In the genomic region with DNA sequence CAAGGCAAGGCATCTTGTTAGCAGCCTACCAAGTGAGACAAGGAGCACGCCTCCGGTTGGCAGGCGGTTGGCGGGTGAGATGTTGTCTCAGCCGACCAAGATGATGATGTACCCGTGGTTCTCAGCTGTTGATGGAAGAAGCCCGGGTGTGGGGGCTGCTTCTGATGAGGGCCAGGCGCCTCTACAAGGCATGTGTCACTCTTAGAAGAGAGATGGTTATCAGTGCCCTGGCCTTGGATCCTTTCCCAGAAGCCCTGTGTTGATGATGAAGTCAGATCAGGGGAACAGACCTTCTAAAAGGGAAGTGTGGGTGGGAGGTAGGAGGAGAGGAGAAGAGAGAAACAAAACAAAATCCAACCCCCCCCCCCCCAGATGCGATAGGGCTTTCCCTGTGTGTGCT, we compare ENCODE assay signal across 8 mouse cellular contexts. TPM values are rescaled to one million over a fixed set of nuclear protein-coding genes. Genes with fewer than 3 reads are reported as not detected.
DNase-seq lines count a peak whose midpoint lies in the region.

No protein-coding gene starts in this region.

- DNase-seq in heart, adult 11 months = peak; percentile 97
- no peak for DNase-seq in heart, postnatal 25 days (ENCODE audit: low spot score)
- peak; percentile 56 for DNase-seq in c-Kit-positive CD71-negative TER-119-negative erythroid progenitor cells, embryonic 14.5 days (ENCODE audit: low read depth)
- DNase-seq in heart, postnatal 4 days = peak; percentile 37
- DNase-seq in left cerebral cortex, postnatal 36 days (ENCODE audit: low spot score in 2 of 2) = peak; percentile 76 to 79
- DNase-seq in natural killer cell, adult 2 months (ENCODE audit: low spot score in 2 of 2) = peak; percentile 80 to 87
- DNase-seq in gastrocnemius, adult 8-10 months (ENCODE audit: low spot score in 2 of 2) = no peak
- no peak for DNase-seq in retina, embryonic 14.5 days (ENCODE audit: low spot score)

- intact Hi-C loops in heart, postnatal 25 days (cut with DNase I) = loop anchor here (2.0 kb wide), 1 partner anchor 16 kb away; no protein-coding TSS in a partner anchor
- intact Hi-C loops in left cerebral cortex, postnatal 36 days (cut with DNase I) = loop anchor here (1.0 to 5.0 kb wide), 2 partner anchors 45 to 58 kb away; no protein-coding TSS in a partner anchor

RNA-seq across cellular contexts. Expression of a gene that starts 19.1 kb away (rescaled TPM):
- 1 to 10 TPM; 2.8 to 3.4 TPM for total RNA-seq in heart, postnatal 25 days (2021)
- total RNA-seq in heart, postnatal 4 days (2021) = 1 to 10 TPM; 3.6 to 5.2 TPM
- total RNA-seq in left cerebral cortex, postnatal 36 days (2021) = 10 to 100 TPM; 29.9 to 33.3 TPM
- total RNA-seq in gastrocnemius, adult 8-10 months (2022) = 1 to 10 TPM in 3 of 4 experiments, under 1 TPM in 1; 0.61 to 1.5 (median 1.2) TPM

Comparison
In these comparisons a context has a peak if more than half of its experiments do, and no peak if none do; other contexts are left out.
1. DNase-seq: peak in heart, adult 11 months (single experiment), c-Kit-positive CD71-negative TER-119-negative erythroid progenitor cells, embryonic 14.5 days (single experiment), heart, postnatal 4 days (single experiment), left cerebral cortex, postnatal 36 days (2 of 2) and natural killer cell, adult 2 months (2 of 2); none in heart, postnatal 25 days (single experiment), gastrocnemius, adult 8-10 months (0 of 2) and retina, embryonic 14.5 days (single experiment).
2. RNA of a gene that starts 19.1 kb away (total RNA-seq): 29.9 to 33.3 TPM in left cerebral cortex, postnatal 36 days; 3.6 to 5.2 TPM in heart, postnatal 4 days, 2.8 to 3.4 TPM in heart, postnatal 25 days and 0.61 to 1.5 TPM in gastrocnemius, adult 8-10 months; every median in the first group is over 4 times any median in the second.